Comparison of ENCODE assay signal across 15 mouse cellular contexts in the genomic region with DNA sequence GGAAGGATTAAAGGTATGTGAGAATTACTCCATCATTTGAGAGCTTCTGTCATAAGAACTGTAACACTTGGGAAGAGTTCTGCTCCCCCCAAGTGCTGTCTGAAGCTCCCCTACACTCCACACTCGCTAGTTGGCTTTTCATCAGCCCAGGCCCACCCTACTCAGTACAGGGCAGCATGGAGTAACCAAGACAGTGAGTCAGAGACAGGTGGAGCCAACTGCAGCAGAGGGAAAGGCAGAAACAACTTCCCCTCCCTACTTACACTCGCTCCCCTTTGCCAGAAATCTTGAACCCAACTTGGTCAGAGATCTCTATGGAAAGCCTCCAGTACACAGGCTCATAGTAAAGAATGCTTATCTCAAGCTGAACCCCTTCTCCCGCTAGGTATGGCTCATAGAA.
"Had no signal": no experiment of that assay in that cellular context is flagged by ENCODE, and none has a peak within 500 bp of the region (broad histone marks: within the 10 kb centered on the region; RNA-seq: fewer than 3 reads in every experiment).

No protein-coding gene starts in this region.

- DNase-seq: retina, postnatal 1 day; right cerebral cortex, adult 18-20 months; right cerebral cortex, postnatal 14 days; right cerebral cortex, postnatal 25 days; right cerebral cortex, postnatal 4 days; spleen, adult 18-20 months; thymus, adult 18-20 months; thymus, adult 2 months; thymus, postnatal 14 days; thymus, postnatal 25 days; thymus, postnatal 36 days; thymus, postnatal 4 days had no signal

- H3K9ac ChIP-seq: neural tube, embryonic 15.5 days; stomach, embryonic 15.5 days had no signal

- H3K4me1 ChIP-seq: neural tube, embryonic 15.5 days; stomach, embryonic 15.5 days had no signal

- H3K4me3 ChIP-seq: neural tube, embryonic 15.5 days; stomach, embryonic 15.5 days had no signal

- H3K27ac ChIP-seq: neural tube, embryonic 15.5 days; stomach, embryonic 15.5 days; stomach, postnatal 0 days had no signal

- H3K36me3 ChIP-seq: neural tube, embryonic 15.5 days; stomach, embryonic 15.5 days had no signal

- H3K4me2 ChIP-seq: neural tube, embryonic 15.5 days; stomach, embryonic 15.5 days had no signal

- H3K27me3 ChIP-seq: neural tube, embryonic 15.5 days; stomach, embryonic 15.5 days had no signal

- H3K9me3 ChIP-seq: neural tube, embryonic 15.5 days; stomach, embryonic 15.5 days had no signal
